Mouse (Mus musculus) right cerebral cortex, adult 18-20 months (tissue): ENCODE results near the gene Gspt1.
A peak's percentile ranks its signal among the peaks of the same experiment; 100 is the strongest.

Experiments used
- DNase-seq: peaks from one replicate; pipeline ENCODE4 v3.0.0; 2022; ENCODE audit warnings: mixed read lengths

Gspt1 gene

DNA sequence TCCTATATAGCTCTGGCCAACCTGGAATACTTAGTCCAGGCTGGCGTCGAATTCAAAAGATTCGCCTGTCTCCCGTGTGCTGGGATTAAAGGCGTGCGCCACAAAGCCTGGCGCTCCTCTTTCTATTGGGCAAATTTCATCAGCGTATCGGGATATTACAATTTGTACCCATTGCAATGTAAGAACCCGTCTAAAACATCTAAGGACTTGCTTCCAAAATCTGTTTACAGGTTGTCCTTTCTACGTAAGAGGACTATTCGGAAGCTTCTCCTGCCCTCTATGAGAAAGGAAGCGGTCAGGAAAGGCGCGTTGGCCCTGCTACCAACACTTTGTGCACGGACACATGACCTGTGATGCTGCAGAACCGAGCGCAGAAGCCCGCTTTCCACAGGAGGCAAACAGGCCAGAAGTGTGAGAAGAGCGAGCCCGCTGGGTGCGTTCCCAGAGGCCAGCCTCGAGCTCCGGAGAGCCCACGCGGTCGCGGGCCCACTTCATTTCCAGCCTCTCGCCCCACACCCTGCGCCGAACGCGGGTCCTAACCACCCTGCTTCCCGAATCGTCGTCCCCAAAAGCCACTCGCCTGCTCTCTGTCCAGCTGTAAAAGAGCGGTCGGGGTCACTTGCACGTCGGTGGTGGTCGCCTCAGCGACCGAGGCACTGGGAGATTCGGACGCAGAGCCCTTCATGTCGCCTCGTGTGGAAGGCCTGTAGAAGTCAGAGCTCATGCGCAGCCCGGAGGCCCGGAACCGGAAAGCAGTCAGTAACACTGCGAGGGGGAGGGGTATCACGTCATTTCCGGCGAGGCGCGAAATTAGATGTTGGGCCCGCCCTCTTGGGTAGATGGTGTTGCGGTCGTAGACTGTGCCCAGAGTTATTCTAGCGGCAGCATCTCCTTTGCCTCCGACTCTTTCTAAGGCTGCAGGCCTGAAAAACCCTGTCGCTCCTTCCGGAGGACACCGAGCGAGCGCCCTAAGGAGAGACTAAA is 51.3 kb downstream of the Gspt1 start, which contains the start of gene Rsl1d1:
Gene Rsl1d1, minus strand, starts transcription at position 761 of the 984 bp plus-strand sequence.
- peak; percentile 92 for DNase-seq

DNA sequence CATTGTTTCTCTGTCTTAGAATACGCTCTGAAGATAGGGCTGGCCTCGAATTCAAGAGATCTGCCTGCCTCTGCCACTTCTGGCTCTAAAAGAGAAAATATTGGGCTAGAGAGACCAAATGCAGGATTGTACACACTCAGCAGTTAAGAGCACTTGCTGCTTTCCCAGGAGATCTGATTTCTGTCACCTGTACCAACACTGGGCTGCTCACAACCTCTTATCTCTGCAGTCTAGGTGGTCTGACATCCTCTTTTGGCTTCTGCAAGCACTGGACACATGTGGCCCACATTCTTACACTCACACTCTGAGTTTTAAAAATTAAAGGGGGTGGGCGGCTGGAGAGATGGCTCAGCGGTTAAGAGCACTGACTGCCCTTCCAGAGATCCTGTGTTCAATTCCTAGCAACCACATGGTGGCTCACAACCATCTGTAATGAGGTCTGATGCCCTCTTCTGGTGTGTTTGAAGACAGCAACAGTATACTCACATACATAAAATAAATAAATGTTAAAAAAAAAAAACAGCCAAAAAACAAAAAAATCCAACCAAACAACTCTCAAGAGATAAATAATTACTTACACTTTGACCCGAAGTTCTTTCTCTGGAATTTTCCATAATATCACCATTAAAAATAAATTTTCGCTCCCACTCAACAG is 52.3 kb downstream of the Gspt1 start:
- no peak for DNase-seq

DNA sequence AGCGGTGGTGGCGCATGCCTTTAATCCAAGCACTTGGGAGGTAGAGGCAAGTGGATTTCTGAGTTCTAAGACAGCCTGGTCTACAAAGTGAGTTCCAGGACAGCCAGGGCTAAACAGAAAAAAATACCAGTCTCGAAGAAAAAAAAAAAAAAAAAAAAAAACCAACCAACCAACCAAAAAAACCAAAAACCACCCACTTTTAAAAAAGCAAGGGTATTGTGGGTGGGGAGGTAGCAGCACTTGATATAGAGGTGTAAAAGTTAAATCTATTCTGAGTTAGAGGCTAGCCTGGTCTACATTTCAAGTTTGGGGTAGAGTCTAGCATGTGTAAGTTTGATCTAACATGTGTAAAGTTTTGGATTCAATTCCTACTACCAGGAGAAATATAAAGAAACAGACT is 53.9 kb downstream of the Gspt1 start:
- no peak for DNase-seq

DNA sequence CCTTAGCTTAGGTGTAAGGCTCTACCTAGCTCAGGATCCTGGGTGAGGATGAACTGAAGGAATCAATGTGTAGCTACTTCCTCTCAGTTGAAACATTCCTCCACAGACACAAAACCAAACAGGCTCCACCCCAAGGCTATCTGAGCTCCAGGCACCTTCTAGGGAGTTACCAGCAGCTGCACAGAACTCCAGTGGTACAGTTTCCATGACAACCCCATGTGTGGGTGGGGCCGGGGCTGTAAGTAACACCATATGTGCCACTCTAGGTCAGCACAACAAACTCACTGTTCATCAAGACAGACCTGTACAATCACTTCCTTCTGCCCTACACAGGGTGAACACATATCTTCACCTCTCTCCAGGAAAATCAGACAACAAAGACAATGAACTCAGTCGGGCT is 55.7 kb downstream of the Gspt1 start:
- peak; percentile 15 for DNase-seq

DNA sequence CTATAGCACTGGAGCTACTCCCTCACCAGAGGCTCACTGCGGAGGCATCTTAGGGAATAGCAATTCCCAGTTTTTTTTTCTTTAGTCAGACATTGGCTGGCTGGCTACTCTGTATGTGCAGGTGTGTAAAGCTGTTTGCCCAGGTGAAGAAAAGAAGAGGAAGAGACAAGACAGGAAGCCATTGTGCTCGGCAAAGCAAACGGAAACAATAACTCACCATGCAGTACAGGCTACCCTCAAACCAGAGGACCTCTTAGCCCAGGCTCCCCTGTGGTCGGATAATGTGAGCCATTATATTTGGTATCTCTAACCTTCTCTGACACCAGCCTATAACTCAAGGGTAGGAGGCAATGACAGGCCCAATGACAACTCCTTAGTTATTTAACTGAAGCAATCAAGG is 57.1 kb downstream of the Gspt1 start:
- DNase-seq, result no peak

DNA sequence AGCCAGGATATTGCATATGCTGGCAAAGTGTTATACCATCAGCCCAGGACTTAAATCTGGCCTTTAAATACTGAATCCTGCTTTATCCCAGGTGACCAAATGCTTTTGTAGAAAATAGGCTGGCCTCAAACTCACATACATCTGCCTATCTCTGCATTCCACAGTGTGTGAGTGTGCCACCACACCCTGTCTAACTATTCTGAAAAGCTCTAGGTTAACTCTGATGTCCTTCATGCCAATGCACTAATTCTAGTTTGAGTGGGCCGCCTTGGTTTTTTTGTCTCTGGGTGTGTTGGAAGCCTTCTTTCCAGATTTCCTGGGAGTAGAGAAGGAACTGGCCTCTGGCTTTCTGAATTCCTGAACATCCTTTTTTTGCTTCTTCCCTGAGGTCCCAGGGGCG is 60.9 kb downstream of the Gspt1 start:
- DNase-seq, result no peak

DNA sequence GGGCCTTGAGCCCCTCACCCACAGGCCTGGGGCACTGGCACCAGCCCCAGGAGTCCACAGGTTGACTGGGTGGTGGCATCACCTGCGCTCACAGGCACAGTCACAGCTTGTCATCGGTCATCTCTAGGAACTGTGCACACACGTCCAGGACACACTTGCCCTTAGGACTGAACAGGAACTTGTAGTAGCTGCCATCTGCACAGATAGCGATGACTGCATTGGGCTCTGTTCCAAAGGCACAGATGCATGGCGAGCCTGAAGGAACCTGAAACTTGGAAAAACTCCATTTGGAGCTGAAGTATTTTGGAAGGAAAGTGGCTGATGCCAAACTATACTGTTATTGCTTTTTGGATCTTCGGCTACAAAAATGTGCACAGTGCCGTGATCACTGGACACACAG is 64.0 kb downstream of the Gspt1 start:
- peak; percentile 41 for DNase-seq

DNA sequence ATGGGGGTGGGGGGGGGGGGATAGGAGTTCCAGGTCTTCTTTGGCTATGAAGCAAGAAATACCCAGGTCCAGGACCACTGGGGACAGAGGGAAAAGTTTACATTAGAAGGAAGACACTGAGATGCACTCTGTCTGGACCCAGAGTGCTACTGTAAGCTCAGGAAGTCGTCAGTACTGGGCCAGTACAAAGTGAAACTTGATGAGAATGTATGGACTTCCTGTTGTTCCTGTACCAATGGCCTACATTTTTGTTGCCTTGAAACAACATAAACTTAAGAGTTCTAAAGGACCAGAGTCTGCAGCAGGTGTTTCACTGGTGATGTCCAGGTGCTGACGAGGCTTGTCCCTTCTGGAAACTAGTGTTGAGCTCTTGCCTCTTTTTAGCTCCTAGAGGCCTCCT is 76.7 kb downstream of the Gspt1 start:
- no peak for DNase-seq

DNA sequence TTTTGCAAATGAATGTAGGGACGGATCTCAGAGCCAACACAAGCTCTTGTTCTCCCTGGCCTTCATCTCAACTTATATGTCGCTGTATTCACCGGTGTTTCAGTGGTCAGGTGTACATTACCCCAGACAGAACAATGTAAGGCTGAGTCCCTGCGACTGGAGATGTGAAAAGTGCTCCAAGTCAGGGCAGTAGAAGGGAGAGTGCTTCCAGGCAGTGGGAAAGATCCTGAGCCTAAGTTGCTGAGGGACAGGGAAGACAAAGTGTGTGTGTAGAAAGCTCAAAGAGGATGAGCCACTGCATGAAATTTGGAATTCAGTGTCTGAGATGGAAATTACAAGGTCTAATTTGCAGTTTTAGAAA is 77.3 kb downstream of the Gspt1 start:
- no peak for DNase-seq

DNA sequence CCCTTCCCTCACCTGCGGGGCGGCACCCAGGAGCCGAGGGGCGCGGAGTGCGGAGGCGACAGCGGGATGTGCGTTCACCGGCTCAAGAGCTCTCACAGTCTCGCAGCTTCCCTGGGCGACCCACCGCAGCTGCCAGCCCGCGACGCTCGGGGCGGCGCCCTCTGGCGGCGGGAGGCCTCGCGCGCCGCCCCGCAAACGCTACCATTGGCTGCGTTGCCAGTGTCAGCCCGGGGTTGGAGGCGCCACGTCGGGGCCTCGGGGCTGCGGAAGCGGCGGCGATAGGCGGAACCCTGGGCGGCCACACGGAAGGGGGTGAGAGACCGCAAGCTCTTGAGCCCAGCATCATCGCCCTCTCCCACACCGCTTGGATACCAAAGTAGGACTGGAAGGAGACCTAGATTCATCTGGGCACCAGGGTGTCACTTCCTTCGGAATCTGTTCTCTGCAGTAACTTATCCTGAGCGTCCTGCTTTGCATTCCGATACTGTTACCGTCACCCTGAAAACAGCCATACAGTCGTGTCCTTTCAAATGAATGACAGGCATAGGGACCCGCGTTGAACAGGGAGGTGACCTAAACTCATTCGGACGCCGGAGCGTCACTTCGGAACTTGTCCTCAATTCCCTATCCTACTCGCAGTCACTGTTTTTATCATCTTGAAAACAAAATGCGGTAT is 77.8 kb downstream of the Gspt1 start, which contains the start of gene Zc3h7a:
Gene Zc3h7a, minus strand, starts transcription at position 186 of the 676 bp plus-strand sequence.
- peak; percentile 94 for DNase-seq

DNA sequence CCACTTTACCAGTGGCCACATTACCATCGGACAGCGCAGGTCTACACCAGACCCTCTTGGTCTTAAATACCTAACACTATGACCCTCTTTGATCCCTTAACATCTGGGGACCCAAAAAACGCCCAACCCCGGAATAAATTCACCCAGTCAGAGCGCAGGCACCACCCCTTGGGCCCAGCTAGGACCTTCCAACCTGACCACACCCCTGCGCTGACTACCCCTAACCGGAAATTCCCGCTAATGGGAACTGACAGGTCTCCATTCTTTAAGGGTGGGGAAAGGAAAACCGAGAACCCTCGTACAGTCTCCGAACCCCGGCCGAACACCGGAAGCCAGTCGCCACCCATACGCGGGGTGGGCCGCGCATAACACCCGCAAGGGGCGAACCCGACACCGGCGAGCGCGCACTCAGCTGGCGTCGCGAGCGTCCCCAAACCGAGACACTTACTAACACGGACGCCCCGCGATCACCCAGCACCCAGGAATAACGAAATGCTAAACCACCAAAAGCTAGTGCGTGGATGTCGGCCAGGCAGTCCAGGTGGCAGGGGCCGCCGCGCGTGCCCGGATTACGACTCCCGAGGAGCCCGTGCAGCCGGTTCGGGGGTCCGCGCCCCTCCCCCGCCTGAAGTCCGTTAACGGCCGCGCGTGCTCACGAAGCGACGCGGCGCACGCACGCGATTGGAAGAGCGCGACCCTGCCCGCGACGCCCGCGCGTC is 78.5 kb downstream of the Gspt1 start:
- DNase-seq, result no peak

DNA sequence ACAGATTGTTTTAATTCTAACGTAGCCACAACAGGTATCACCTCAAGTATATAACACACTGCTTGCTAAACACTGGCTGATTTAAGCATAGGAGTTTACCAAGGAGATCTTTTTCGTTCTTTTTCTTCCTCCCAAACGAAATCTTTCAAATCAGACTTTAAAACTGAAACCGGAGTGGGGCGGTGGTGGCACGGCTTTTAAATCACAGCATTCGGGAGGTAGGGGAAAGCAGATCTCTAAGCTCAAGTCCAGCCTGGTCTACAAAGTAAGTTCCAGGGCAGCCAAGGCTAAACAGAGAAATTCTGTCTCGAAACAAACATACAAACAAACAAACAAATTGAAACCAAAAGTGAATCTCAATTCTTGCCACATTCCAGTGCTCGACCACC is 79.0 kb downstream of the Gspt1 start:
- no peak for DNase-seq

DNA sequence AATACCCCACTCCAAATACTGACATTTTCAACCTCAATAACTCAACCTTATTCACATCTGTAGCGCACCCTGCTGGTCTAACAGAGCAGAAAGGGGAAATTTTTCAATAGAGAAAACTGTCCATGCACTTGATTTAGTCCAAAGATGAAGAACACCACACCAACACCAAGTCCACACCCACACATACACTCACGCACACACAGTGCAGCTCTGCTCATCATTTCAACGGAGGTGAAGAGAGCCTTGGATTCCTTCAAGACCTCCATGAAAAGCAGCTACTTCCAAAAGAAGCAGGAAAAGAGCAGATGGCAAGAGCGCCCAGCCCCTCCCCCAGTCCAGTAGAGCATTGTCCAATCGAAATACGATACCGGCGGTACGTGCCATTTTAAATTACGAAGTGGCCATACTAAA is 79.4 kb downstream of the Gspt1 start:
- peak; percentile 34 for DNase-seq

DNA sequence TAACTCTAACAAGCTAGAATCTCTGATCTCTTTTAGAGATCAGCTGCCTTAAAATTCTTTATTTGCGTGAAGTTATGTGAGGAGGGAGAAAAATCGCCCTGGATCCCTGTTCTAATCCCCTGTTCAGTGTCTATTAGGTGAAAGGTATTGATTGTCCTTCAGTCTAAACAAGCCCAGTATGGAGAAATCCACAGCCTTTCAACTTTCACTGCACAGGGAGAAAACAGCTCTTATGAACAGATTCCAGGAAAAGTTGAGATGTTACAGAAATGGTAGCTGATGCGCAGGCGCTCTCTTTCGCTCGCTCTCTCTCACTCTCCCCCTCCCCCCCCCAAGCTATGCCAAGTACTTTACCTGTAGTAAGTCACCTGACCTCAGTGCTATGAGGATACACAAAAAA is 82.4 kb downstream of the Gspt1 start:
- no peak for DNase-seq
